Mouse (Mus musculus) small intestine, adult 2 months (tissue): ENCODE measurements around the gene Onecut3.

Experiments used
- CTCF ChIP-seq: fragments of 200-500 bp; IDR thresholded peaks from 2 replicates; pipeline ENCODE4 v1.5.1; 2012; ENCODE audit warnings: low read depth, mild to moderate bottlenecking, control low read depth, inconsistent platforms, low read length, moderate library complexity, mixed read lengths; ENCODE audit not compliant: insufficient replicate concordance, insufficient read length; ENCODE audit errors: extremely low read depth
- POLR2A ChIP-seq: fragments of 200-500 bp; IDR thresholded peaks from 2 replicates; pipeline ENCODE4 v1.6.1; 2012; ENCODE audit warnings: low read depth, mild to moderate bottlenecking, control low read depth, inconsistent platforms, low read length, moderate library complexity

DNA sequence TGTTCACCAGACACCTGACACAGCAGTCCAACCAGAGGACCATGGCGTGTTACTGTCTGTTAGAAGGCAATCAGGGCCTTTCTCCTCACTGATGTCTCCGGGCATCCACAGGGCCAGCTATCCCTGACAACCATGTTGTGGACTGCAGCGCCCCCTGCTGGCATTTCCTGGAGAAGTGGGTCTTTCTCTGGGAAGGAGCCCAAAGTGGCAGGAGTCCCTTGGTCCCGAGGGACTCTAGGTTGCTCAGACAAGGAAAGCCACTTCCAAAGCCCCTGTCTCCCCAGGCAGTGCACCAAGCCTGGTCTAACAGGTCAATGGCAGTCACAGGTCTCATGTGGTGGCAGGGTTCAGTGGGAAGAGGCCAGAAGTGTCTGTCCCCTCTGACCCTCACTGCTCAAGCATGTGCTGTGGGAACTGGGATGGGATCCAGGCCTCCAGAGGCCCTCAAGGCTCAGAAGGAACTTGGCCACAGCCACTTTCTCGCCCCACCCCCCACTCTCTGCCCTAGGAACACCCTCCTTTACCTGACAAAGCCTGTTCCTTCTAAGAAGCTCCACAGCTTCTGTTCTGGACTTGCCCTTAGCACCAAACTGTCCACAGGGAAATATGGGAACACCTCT, 62.8 kb downstream of the Onecut3 start:
- TF ChIP-seq POLR2A (no peak), CTCF (peak; percentile 70; the same call in 1 of the 2 replicates)
